Mouse (Mus musculus) cortical plate, adult 2 months (tissue): ENCODE results near the gene Rhbg.

Source experiments
- CTCF ChIP-seq: fragments of 200-500 bp; IDR thresholded peaks from 2 replicates; pipeline ENCODE4 v1.5.1; 2011; ENCODE audit warnings: mild to moderate bottlenecking, control low read depth, low read length; ENCODE audit not compliant: insufficient read depth; ENCODE audit errors: extremely low read depth
- POLR2A ChIP-seq: fragments of 200-500 bp; IDR thresholded peaks from 2 replicates; pipeline ENCODE4 v1.6.1; 2011; ENCODE audit warnings: mild to moderate bottlenecking, low read length, control low read depth; ENCODE audit not compliant: insufficient read depth; ENCODE audit errors: extremely low read depth

DNA sequence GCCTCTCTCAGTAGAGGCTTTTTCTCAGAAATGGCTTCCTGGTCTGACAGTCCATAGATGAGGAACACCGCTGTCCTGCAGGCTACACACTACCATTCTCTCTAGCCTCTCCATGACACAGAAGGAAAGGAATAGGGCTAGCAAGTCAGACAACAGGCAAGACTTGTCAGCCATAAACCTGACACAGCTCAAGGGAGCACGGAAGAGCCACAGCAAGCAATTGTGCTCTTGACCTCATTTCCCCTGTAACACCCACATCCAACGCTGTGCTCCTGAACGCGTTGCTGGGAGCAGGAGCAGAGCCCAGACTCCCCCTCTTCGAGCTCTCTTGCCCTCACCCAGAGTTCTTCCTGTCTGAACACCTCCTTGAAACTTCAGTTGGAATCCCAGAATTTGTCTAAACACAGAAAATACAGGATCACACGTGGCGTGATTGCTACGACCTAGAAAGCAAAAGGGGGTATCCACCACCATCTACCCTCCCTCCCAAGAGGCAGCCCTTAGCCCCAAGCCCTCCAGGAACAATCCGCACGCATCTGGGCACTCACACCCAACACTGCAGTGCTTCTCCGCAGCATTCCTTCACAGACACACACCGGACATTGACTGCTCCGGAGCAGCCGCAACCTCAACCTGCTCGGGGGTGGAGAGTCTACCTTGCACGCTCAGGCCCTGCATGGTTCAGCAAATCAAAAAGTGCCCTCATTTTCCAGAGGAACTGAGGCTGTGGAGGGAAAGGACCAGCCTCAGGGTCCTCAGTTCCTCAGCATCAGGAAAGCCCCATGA is 24.1 kb downstream of the Rhbg start:
- no peak for TF ChIP-seq CTCF
- TF ChIP-seq POLR2A, result 0 out of 2 replicates have a peak, but pooled peaks have one; percentile 1
